Mouse (Mus musculus): ENCODE measurements around the gene A930009A15Rik. TPM values are rescaled to one million over a fixed set of nuclear protein-coding genes. Genes with fewer than 3 reads are reported as not detected.

A930009A15Rik gene
- not detected for polyA plus RNA-seq (2017; shearing (Covaris generic))

DNA sequence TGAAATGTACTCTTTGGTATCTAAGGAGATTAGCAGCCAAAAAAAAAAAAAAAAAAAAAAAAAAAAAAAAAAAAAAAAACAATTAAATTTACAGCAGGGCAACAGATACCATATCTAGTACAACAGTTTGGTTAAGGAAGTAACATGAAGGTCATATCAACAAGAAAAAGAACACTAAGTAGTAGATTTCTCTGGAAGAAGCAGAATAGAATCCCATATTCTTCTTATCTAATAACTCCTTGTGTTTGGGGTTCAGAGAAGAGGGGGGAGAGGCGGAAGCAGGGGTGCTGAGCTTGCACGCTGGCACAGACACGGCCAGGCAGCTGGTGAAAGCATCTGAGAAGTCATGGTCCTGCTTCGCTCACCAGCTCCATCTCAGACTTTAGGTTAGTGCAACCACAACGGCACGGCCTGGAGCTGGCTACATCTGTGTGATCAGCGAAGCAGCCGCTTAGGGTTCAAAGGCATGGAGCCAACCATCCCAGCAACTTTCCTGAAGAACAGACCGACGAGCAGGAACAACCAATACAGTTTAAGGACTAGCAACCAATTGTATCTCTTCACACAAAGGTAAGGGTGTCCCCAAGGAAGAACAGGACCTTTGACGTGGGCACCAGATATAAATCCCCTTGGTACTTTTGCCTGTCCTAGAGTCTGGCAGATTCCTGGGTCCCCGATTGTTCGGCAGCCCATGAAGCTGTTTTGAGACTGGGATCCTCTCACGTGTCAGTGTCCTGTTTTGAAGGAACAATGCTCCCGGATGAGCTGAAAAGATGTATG lies at the start of gene A930009A15Rik:
Gene A930009A15Rik, plus strand, starts transcription at position 275 of the 780 bp plus-strand sequence.

GRCm38 (mm10) chr10:115587301-115587969 lies 17.6 kb downstream of the A930009A15Rik start, which contains the start of gene Lgr5:
Gene Lgr5, minus strand, starts transcription at chr10:115587780.

Other genes starting within 250 kb of the A930009A15Rik start
- 16.5 TPM for gene Tmem19, start 207.5 kb upstream of the A930009A15Rik start, polyA plus RNA-seq (2017; shearing (Covaris generic))
- 5.7 TPM for gene Thap2, start 185.5 kb upstream of the A930009A15Rik start, polyA plus RNA-seq (2017; shearing (Covaris generic))
- 23.8 TPM for gene Zfc3h1, start 185.0 kb upstream of the A930009A15Rik start, polyA plus RNA-seq (2017; shearing (Covaris generic))
- gene Lgr5, start 17.8 kb downstream of the A930009A15Rik start, polyA plus RNA-seq (2017; shearing (Covaris generic)) = 0.20 TPM
- gene Tspan8, start 246.8 kb downstream of the A930009A15Rik start, polyA plus RNA-seq (2017; shearing (Covaris generic)) = not detected

All from effector memory CD4-positive, alpha-beta T cell, adult 5 months (primary cell).